Mouse (Mus musculus) heart, postnatal 0 days (tissue): ENCODE measurements at regions not wholly inside any gene's neighbourhood (a gene's known extent, or its start where the extent isn't known, plus 50 kb on each side); places are given as distances from the start of the nearest gene placed in this dataset.

Source experiments
- CTCF ChIP-seq: IDR thresholded peaks from 2 replicates; pipeline ENCODE4 v1.5.1; 2016; ENCODE audit warnings: antibody characterized with exemption, control low read depth, low read depth
- EP300 ChIP-seq: IDR thresholded peaks from 2 replicates; pipeline ENCODE4 v1.6.1; 2016; ENCODE audit warnings: antibody characterized with exemption, low read depth

GRCm38 (mm10) chr1:23190316-23191005, 88.4 kb upstream of the 4933415F23Rik start:
- TF ChIP-seq CTCF (no peak), EP300 (no peak)
